Mouse (Mus musculus) liver, adult 2 months (tissue): Measurements from ENCODE around the gene Ypel4.

Source experiments
- CTCF ChIP-seq: fragments of 200-500 bp; IDR thresholded peaks from 2 replicates; pipeline ENCODE4 v1.5.1; 2011; ENCODE audit warnings: low read depth, low read length, control low read depth
- POLR2A ChIP-seq: fragments of 200-500 bp; IDR thresholded peaks from 2 replicates; pipeline ENCODE4 v1.6.1; 2011; ENCODE audit warnings: low read length, control low read depth; ENCODE audit not compliant: insufficient read depth; ENCODE audit errors: extremely low read depth

GRCm38 (mm10) chr2:84720718-84721117, 13.1 kb upstream of the Ypel4 start:
- TF ChIP-seq CTCF (no peak), POLR2A (no peak)
